Mouse (Mus musculus): ENCODE measurements at regions not wholly inside any gene's neighbourhood (a gene's known extent, or its start where the extent isn't known, plus 50 kb on each side); places are given as distances from the start of the nearest gene placed in this dataset.
"Not testable (repeated sequence)": the region's sequence is repeated elsewhere in the genome, so short reads cannot be mapped to it uniquely, and the experiment has no call there.

DNA sequence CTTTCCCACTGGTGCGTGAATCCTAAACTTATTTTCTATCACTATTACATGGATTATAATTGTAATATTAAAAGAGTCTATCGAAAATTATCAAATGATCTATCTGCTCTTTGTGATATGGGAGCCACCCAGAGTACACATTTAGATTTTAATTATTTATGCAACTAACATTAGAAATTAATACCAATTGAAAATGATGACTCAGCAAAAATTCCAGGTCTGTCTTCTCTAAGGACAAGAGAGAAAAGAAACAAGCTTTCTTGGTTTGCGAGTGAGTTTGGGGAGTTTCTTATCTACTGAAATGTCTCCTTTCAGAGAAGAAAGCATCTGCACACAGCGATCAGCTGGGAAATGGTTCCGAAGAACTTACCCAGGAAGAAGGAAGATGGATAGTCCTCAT lies 219.4 kb downstream of the Prr30 start:
- no peak overlapping the region for H3K27ac ChIP-seq (ENCODE audit: low read length)
- 72% methylated on average over 5 of the region's 5 CpGs for WGBS (ENCODE audit: insufficient replicate concordance)
- H3K36me3 ChIP-seq (ENCODE audit: control insufficient read depth, insufficient read depth): no peaks in the 10 kb centered on the region
- no peak overlapping the region for H3K4me2 ChIP-seq (ENCODE audit: low read depth, low read length)
- no peaks in the 10 kb centered on the region for H3K27me3 ChIP-seq (ENCODE audit: control insufficient read depth, insufficient read depth, low read depth, low read length)
- H3K4me3 ChIP-seq (ENCODE audit: low read depth, low read length): no peak overlapping the region
- H3K9ac ChIP-seq (ENCODE audit: low read depth, low read length): no peak overlapping the region
- no peaks in the 10 kb centered on the region for H3K9me3 ChIP-seq (replicated peaks; ENCODE audit: control insufficient read depth, low read length)
- no peak for ATAC-seq (ENCODE audit: low read depth)
- H3K4me1 ChIP-seq (ENCODE audit: control insufficient read depth, low read depth, low read length): no peaks in the 10 kb centered on the region

DNA sequence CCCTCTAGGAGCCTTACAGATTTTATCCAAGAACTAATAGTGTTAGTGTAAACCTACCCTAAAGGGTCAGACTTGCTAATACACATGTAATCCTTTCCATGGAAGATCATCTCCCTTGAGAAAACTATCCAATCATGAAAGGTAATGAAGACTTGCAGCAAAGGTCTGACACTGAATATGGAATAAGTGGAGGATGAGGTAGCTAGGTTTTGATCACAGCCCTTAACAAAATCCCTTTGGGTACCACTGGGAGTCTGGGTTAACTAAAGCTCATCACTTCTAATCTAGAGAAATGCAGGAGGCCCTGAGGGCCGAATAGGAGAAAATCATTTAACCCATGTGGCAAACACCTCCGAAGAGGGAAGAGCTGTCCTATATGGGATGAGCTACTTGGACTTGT lies 221.6 kb downstream of the Prr30 start:
- Histone ChIP-seq H3K4me1 (ENCODE audit: control insufficient read depth, low read depth, low read length) (no peaks in the 10 kb centered on the region), H3K27me3 (ENCODE audit: control insufficient read depth, insufficient read depth, low read depth, low read length) (no peaks in the 10 kb centered on the region), H3K4me2 (ENCODE audit: low read depth, low read length) (no peak overlapping the region), H3K9ac (ENCODE audit: low read depth, low read length) (no peak overlapping the region), H3K27ac (ENCODE audit: low read length) (no peak overlapping the region), H3K36me3 (ENCODE audit: control insufficient read depth, insufficient read depth) (no peaks in the 10 kb centered on the region), H3K4me3 (ENCODE audit: low read depth, low read length) (no peak overlapping the region), H3K9me3 (replicated peaks; ENCODE audit: control insufficient read depth, low read length) (no peaks in the 10 kb centered on the region)
- ATAC-seq (ENCODE audit: low read depth): no peak
- 66% methylated on average over 2 of the region's 2 CpGs for WGBS (ENCODE audit: insufficient replicate concordance)

DNA sequence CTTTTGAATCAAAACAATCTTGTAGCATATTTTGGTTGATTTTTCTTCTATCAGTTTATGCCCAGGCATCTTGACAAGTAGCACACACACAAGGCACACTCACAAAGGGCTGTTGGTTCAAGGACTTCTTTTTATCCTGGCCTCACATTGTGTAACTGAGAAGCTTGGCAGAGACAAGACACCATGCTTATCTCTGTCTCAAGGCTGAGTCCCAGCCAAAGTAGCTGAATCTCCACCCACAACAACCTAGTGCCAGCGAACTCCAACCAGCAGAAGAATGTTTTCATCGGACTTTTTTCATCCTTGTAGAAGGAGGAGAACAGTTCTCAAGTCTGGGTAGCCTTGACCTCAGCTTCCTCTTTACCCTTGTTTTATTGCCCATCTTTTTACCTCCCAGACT lies 229.2 kb downstream of the Prr30 start:
- Histone ChIP-seq H3K27ac (ENCODE audit: low read length) (no peak overlapping the region), H3K4me1 (ENCODE audit: control insufficient read depth, low read depth, low read length) (no peaks in the 10 kb centered on the region), H3K9ac (ENCODE audit: low read depth, low read length) (no peak overlapping the region), H3K27me3 (ENCODE audit: control insufficient read depth, insufficient read depth, low read depth, low read length) (no peaks in the 10 kb centered on the region), H3K4me2 (ENCODE audit: low read depth, low read length) (no peak overlapping the region), H3K4me3 (ENCODE audit: low read depth, low read length) (no peak overlapping the region), H3K9me3 (replicated peaks; ENCODE audit: control insufficient read depth, low read length) (no peaks in the 10 kb centered on the region), H3K36me3 (ENCODE audit: control insufficient read depth, insufficient read depth) (no peaks in the 10 kb centered on the region)
- 42% methylated on average over 2 of the region's 2 CpGs for WGBS (ENCODE audit: insufficient replicate concordance)
- ATAC-seq (ENCODE audit: low read depth): no peak

DNA sequence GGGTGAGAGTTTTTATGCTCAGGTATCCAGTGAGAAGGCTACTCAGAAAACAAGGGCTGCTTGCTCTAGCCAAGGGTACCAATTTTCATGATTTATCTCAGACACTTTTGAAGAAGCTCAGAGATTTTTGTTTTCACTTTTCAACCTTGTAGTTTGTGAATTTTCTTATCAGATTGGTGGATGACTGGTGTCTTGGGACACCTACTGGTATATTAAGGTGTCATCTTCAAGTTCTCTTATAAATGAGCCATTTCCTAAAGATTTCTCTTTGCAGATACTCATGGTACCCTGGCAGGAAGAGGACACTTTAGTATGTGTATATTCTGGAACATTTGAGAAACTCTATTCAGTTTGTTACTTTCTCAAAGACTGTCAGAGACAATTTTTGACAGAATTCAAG lies 239.9 kb downstream of the Prr30 start:
- no peak overlapping the region for H3K4me3 ChIP-seq (ENCODE audit: low read depth, low read length)
- H3K4me1 ChIP-seq (ENCODE audit: control insufficient read depth, low read depth, low read length): no peaks in the 10 kb centered on the region
- H3K9ac ChIP-seq (ENCODE audit: low read depth, low read length): no peak overlapping the region
- H3K27me3 ChIP-seq (ENCODE audit: control insufficient read depth, insufficient read depth, low read depth, low read length): no peaks in the 10 kb centered on the region
- no peaks in the 10 kb centered on the region for H3K9me3 ChIP-seq (replicated peaks; ENCODE audit: control insufficient read depth, low read length)
- no peak for ATAC-seq (ENCODE audit: low read depth)
- no peak overlapping the region for H3K4me2 ChIP-seq (ENCODE audit: low read depth, low read length)
- no peak overlapping the region for H3K27ac ChIP-seq (ENCODE audit: low read length)
- H3K36me3 ChIP-seq (ENCODE audit: control insufficient read depth, insufficient read depth): no peaks in the 10 kb centered on the region

DNA sequence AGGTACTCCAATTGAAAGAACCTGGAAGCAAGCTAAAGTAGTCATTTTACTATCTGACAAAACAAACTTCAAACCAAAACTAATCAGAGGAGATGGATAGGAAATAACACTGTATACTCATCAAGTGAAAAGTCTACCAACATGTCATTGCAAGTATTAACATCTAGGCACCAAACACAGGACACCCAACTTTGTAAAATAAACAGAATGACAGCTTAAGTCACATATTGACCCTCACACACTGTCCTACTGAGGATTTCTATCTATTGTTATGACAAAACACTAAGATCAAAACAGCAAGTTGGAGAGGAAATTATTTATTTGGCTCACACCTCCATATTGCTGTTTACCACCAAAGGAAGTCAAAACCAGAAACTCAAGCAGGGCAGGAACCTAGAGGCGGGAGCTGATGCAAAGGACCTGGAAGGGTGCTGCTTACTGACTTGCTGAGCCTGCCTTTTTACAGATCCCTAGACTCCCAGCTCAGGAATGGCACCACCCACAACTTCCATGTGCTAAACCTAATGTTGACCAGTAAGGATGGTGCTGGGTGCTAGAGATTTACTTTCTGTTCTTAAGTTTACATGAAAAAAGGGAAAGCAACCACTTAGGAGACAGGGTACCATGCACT lies 244.2 kb downstream of the Prr30 start:
- H3K36me3 ChIP-seq (ENCODE audit: control insufficient read depth, insufficient read depth): no peaks in the 10 kb centered on the region
- no peaks in the 10 kb centered on the region for H3K4me1 ChIP-seq (ENCODE audit: control insufficient read depth, low read depth, low read length)
- no peak overlapping the region for H3K4me2 ChIP-seq (ENCODE audit: low read depth, low read length)
- no peaks in the 10 kb centered on the region for H3K9me3 ChIP-seq (replicated peaks; ENCODE audit: control insufficient read depth, low read length)
- H3K9ac ChIP-seq (ENCODE audit: low read depth, low read length): no peak overlapping the region
- H3K27me3 ChIP-seq (ENCODE audit: control insufficient read depth, insufficient read depth, low read depth, low read length): no peaks in the 10 kb centered on the region
- no peak overlapping the region for H3K27ac ChIP-seq (ENCODE audit: low read length)
- H3K4me3 ChIP-seq (ENCODE audit: low read depth, low read length): no peak overlapping the region
- WGBS (ENCODE audit: insufficient replicate concordance): 39% methylated on average over 1 of the region's 1 CpGs
- ATAC-seq (ENCODE audit: low read depth): no peak

DNA sequence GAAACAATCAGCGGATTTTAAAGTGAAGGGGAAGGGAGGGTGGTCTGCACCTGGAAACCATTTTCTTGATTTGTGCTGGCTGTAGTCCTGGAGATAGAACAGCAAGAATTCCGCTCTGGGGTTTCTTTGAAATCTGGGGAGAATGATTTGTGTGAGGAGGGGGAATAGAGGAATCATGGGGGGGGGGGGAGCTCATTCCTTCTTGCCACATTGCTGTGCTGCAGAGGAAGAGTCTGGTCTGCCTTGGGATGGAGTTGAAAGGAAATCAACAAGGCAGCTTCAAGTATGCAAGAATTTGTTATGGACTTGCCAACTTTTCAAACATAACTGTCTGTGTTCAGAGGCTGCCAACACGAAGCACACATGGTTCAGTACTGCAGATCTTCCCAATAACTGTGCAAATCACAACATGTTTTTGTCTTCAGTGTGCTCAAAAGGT lies 249.4 kb downstream of the Prr30 start:
- Histone ChIP-seq H3K4me1 (ENCODE audit: control insufficient read depth, low read depth, low read length) (no peaks in the 10 kb centered on the region), H3K4me3 (ENCODE audit: low read depth, low read length) (no peak overlapping the region), H3K27ac (ENCODE audit: low read length) (no peak overlapping the region), H3K9me3 (replicated peaks; ENCODE audit: control insufficient read depth, low read length) (no peaks in the 10 kb centered on the region), H3K9ac (ENCODE audit: low read depth, low read length) (no peak overlapping the region), H3K27me3 (ENCODE audit: control insufficient read depth, insufficient read depth, low read depth, low read length) (no peaks in the 10 kb centered on the region), H3K4me2 (ENCODE audit: low read depth, low read length) (no peak overlapping the region), H3K36me3 (ENCODE audit: control insufficient read depth, insufficient read depth) (no peaks in the 10 kb centered on the region)
- no peak for ATAC-seq (ENCODE audit: low read depth)
- 60% methylated on average over 3 of the region's 3 CpGs for WGBS (ENCODE audit: insufficient replicate concordance)

DNA sequence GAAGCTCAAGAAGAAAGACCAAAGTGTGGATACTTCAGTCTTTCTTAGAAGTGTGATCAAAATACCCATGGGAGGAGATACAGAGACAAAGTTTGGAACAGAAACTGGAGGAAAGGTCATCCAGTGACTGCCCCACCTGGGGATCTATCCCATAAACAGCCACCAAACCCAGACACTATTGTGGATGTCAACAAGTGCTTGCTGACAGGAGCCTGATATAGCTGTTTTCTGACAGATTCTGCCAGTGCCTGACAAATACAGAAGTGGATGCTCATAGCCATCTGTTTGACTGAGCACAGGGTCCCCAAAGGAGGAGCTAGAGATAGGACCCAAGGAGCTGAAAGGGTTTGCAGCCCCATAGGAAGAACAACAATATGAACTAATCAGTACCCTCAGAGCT lies 252.5 kb downstream of the Prr30 start:
- not testable (repeated sequence) for H3K9ac ChIP-seq (ENCODE audit: low read depth, low read length); H3K4me1 ChIP-seq (ENCODE audit: control insufficient read depth, low read depth, low read length); H3K27ac ChIP-seq (ENCODE audit: low read length); ATAC-seq (ENCODE audit: low read depth); H3K36me3 ChIP-seq (ENCODE audit: control insufficient read depth, insufficient read depth); H3K4me3 ChIP-seq (ENCODE audit: low read depth, low read length); H3K4me2 ChIP-seq (ENCODE audit: low read depth, low read length); H3K27me3 ChIP-seq (ENCODE audit: control insufficient read depth, insufficient read depth, low read depth, low read length); H3K9me3 ChIP-seq (replicated peaks; ENCODE audit: control insufficient read depth, low read length)

DNA sequence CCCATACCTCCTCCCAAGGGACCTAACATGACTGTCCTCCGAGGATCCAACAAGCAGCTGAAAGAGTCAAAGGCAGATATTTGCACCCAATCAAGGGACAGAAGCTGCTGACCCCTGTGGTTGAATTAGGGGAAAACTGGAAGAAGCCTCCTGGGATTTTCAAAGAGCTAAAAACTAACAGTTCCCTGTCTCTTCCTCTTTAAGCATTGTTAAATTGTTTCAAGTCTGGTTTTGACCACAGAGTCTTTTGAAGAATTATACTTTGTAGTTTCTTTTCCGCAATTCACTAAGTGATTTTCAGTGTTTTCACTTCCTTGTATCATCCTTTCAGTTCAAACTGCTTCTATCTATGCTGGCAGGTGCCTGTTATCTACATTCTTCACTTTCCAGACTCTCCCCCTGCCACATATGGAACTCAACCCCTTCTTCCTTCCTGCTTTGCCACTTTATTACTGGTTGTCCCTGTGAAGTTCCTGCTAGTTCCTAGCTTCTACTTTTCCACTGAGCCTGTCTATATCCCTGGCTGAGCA lies 262.7 kb downstream of the Prr30 start:
- WGBS (ENCODE audit: insufficient replicate concordance): 28% methylated on average over 2 of the region's 2 CpGs
- no peak for ATAC-seq (ENCODE audit: low read depth)
- H3K9me3 ChIP-seq (replicated peaks; ENCODE audit: control insufficient read depth, low read length): no peaks in the 10 kb centered on the region
- H3K4me2 ChIP-seq (ENCODE audit: low read depth, low read length): no peak overlapping the region
- no peak overlapping the region for H3K9ac ChIP-seq (ENCODE audit: low read depth, low read length)
- H3K36me3 ChIP-seq (ENCODE audit: control insufficient read depth, insufficient read depth): no peaks in the 10 kb centered on the region
- no peak overlapping the region for H3K4me3 ChIP-seq (ENCODE audit: low read depth, low read length)
- no peaks in the 10 kb centered on the region for H3K27me3 ChIP-seq (ENCODE audit: control insufficient read depth, insufficient read depth, low read depth, low read length)
- H3K27ac ChIP-seq (ENCODE audit: low read length): no peak overlapping the region
- no peaks in the 10 kb centered on the region for H3K4me1 ChIP-seq (ENCODE audit: control insufficient read depth, low read depth, low read length)

DNA sequence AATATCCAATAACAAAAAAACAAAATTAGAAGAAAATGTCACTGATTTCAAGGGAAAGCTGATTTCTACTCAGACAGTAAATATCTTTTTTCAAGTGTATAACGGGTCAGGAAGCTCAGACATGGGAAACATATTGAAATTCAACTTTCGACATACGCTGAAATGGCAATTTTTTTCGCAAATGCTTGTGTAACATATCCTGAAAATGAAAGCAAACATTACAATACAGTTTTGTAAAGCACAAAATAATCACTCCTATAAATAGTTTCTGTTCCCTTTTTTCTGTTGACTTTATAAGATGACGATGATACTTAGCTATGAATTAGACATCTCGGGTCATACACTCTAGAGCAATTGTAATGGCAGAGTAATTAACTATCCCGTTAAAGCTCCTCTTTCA lies 265.6 kb downstream of the Prr30 start:
- Histone ChIP-seq H3K27ac (ENCODE audit: low read length) (no peak overlapping the region), H3K4me3 (ENCODE audit: low read depth, low read length) (no peak overlapping the region), H3K9ac (ENCODE audit: low read depth, low read length) (no peak overlapping the region), H3K36me3 (ENCODE audit: control insufficient read depth, insufficient read depth) (no peaks in the 10 kb centered on the region), H3K4me2 (ENCODE audit: low read depth, low read length) (no peak overlapping the region), H3K27me3 (ENCODE audit: control insufficient read depth, insufficient read depth, low read depth, low read length) (no peaks in the 10 kb centered on the region), H3K9me3 (replicated peaks; ENCODE audit: control insufficient read depth, low read length) (no peaks in the 10 kb centered on the region), H3K4me1 (ENCODE audit: control insufficient read depth, low read depth, low read length) (no peaks in the 10 kb centered on the region)
- 70% methylated on average over 7 of the region's 7 CpGs for WGBS (ENCODE audit: insufficient replicate concordance)
- ATAC-seq (ENCODE audit: low read depth): no peak

Measured in liver, embryonic 16.5 days (tissue).